Mouse (Mus musculus) thymus, adult 2 months (tissue): ENCODE measurements at regions not wholly inside any gene's neighbourhood (a gene's known extent, or its start where the extent isn't known, plus 50 kb on each side); places are given as distances from the start of the nearest gene placed in this dataset.
"Not testable (repeated sequence)": the region's sequence is repeated elsewhere in the genome, so short reads cannot be mapped to it uniquely, and the experiment has no call there.

Source experiments
- DNase-seq: peaks from one replicate; pipeline ENCODE4 v3.0.0; 2021
- H3K27ac ChIP-seq: fragments of 200-500 bp; 2 replicates; pipeline ENCODE4 v1.5.1; 2012; ENCODE audit warnings: low read length, control low read depth; ENCODE audit not compliant: control insufficient read depth, insufficient read depth
- H3K27me3 ChIP-seq: fragments of 200-500 bp; 2 replicates; pipeline ENCODE4 v1.6.1; 2012; ENCODE audit warnings: mild to moderate bottlenecking, low read length, moderate library complexity, mixed read lengths; ENCODE audit not compliant: control insufficient read depth, insufficient read depth
- H3K36me3 ChIP-seq: fragments of 200-500 bp; 2 replicates; pipeline ENCODE4 v1.6.1; 2012; ENCODE audit warnings: mild to moderate bottlenecking, low read length, moderate library complexity; ENCODE audit not compliant: control insufficient read depth, insufficient read depth
- H3K4me1 ChIP-seq: fragments of 200-500 bp; replicated peaks from 2 replicates; pipeline ENCODE4 v1.6.1; 2012; ENCODE audit warnings: low read length; ENCODE audit not compliant: control insufficient read depth, insufficient read depth
- H3K4me3 ChIP-seq: fragments of 200-500 bp; 2 replicates; pipeline ENCODE4 v1.5.1; 2012; ENCODE audit warnings: mild to moderate bottlenecking, low read length, control low read depth, moderate library complexity; ENCODE audit not compliant: control insufficient read depth, insufficient read depth
- WGBS: fragments of 180-500 bp; shearing (Covaris S2); methylation state at CpG from one replicate; pipeline ENCODE4 v1.1.7; 2018; 5-methylcytosine and 5-hydroxymethylcytosine counted together

GRCm38 (mm10) chr8:20495542-20495941 lies 119.2 kb upstream of the Gm21119 start:
- no CpG with 5 or more reads among the region's 1 CpGs for WGBS
- H3K36me3 ChIP-seq, DNase-seq, H3K4me1 ChIP-seq, H3K27me3 ChIP-seq, H3K27ac ChIP-seq, H3K4me3 ChIP-seq: not testable (repeated sequence)

DNA sequence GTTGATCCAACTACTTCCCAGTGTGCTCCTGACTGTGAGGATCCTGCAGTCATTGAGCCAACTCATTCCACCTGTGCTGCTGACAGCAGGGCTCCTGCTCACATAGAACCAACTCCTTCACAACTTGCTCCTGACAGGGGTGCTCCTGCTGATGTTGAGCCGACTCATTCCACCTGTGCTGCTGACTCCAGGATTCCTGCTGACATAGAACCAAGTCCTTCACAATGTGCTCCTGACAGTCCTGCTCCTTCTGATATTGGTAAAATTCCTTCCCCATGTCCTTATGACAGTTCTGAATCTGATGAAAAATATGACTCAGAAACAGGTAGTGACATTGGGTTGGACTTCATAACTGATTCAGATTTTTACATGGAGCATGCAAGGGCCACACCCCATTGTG lies 100.8 kb upstream of the Gm21119 start:
- WGBS = 84% methylated on average over 1 of the region's 1 CpGs
- H3K4me1 ChIP-seq, DNase-seq, H3K27me3 ChIP-seq, H3K4me3 ChIP-seq, H3K27ac ChIP-seq, H3K36me3 ChIP-seq: not testable (repeated sequence)

- H3K27ac ChIP-seq, H3K4me3 ChIP-seq, H3K4me1 ChIP-seq, H3K27me3 ChIP-seq, DNase-seq, H3K36me3 ChIP-seq: not testable (repeated sequence)
- 79% methylated on average over 3 of the region's 3 CpGs for WGBS
These were observed 98.3 kb upstream of the Gm21119 start for GRCm38 (mm10) chr8:20516324-20516830.

DNA sequence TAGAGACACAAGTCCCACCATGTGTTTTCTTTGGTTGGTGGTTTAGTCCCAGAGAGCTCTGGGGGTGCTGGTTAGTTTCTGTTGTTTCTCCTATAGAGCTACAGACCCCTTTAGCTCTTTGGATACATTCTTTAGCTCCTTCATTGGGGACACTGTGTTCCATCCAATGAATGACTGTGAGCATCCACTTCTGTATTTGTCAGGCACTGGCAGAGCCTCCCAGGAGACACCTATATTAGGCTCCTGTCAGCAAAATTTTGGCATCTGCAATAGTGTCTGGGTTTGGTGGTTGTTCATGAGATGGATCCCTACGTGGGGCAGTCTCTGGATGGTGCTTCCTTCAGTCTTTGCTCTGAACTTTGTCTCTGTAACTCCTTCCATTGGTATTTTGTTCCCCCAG lies 97.2 kb upstream of the Gm21119 start:
- not testable (repeated sequence) for H3K4me3 ChIP-seq, H3K4me1 ChIP-seq, H3K27me3 ChIP-seq, H3K36me3 ChIP-seq, H3K27ac ChIP-seq, DNase-seq
- WGBS = 35% methylated on average over 1 of the region's 1 CpGs

DNA sequence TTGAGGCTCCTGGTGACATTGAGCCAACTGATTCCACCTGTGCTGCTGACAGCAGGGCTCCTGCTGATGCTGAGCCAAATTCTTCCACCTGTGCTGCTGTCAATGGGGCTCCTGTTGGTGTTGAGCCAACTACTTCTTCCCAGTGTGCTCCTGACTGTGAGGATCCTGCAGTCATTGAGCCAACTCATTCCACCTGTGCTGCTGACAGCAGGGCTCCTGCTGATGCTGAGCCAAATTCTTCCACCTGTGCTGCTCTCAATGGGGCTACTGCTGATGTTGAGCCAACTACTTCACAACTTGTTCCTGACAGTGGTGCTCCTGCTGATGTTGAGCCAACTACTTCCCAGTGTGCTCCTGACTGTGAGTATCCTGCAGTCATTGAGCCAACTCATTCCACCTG lies 90.2 kb upstream of the Gm21119 start:
- H3K27me3 ChIP-seq, H3K27ac ChIP-seq, H3K4me3 ChIP-seq, H3K4me1 ChIP-seq, DNase-seq, H3K36me3 ChIP-seq: not testable (repeated sequence)

DNA sequence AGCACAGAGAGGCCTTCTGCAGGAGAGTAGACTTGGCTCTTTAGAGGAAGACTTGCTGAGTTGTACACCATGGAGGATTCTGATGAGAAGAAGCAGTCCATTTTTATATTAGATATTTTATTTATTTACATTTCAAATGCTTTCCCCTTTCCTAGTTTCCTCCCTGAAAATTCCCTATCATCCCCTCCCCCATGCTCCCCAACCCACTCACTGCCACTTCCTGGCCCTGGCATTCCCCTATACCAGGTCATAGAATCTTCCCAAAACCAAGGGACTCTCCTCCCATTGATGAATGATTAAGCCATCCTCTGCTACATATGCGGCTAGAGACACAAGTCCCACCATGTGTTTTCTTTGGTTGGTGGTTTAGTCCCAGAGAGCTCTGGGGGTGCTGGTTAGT lies 85.7 kb upstream of the Gm21119 start:
- H3K36me3 ChIP-seq, H3K27me3 ChIP-seq, DNase-seq, H3K4me1 ChIP-seq, H3K4me3 ChIP-seq, H3K27ac ChIP-seq: not testable (repeated sequence)
- no CpG with 5 or more reads among the region's 1 CpGs for WGBS

GRCm38 (mm10) chr8:20539031-20539430 lies 75.7 kb upstream of the Gm21119 start:
- not testable (repeated sequence) for H3K4me1 ChIP-seq, H3K27me3 ChIP-seq, DNase-seq, H3K36me3 ChIP-seq, H3K4me3 ChIP-seq, H3K27ac ChIP-seq
- whole genome bisulfite sequencing = 94% methylated on average over 4 of the region's 4 CpGs

DNA sequence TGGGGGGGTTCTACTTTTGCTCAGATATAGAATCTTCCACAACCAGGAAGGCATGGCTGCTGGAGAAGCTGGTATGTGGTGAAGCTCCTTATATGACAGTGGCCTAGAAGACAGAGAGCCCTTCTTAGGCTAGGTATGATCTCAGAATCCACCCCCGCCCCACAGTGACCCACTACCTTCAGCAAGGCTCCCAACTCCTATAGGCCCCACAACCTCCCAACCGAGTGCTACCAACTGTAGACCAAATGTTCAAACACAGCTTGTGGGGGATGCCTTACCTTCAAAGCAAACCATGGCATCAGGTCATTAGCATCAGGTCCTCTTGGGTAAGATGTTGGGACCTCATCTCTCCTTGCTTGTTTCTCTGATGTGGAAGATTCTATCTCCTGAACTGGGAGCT lies 70.6 kb upstream of the Gm21119 start:
- 93% methylated on average over 2 of the region's 2 CpGs for WGBS
- not testable (repeated sequence) for H3K27ac ChIP-seq, H3K4me1 ChIP-seq, H3K36me3 ChIP-seq, DNase-seq, H3K27me3 ChIP-seq, H3K4me3 ChIP-seq

- 44% methylated on average over 1 of the region's 2 CpGs for WGBS
- DNase-seq = peak; percentile 18
These were observed 69.4 kb upstream of the Gm21119 start for GRCm38 (mm10) chr8:20545347-20545746.

DNA sequence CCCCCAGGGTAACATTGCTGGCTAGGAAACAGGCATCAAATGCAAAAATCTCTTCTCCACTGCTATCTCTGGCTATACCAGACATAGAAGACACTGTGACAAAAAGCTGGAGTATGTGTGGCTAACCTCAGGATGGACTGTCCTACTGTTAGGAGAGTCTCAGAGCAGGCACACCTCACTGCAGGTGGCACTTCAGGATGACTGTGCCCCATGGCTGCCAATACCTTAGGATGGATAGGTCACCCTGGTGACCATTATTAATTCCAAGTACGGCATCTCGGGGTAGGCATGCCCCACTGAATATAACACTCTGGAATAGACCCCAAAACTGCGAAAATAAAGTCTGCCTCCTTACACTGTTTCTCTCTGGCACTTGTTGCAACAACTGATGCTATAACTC lies 68.3 kb upstream of the Gm21119 start:
- not testable (repeated sequence) for H3K27ac ChIP-seq, DNase-seq
- no CpG with 5 or more reads among the region's 3 CpGs for WGBS

More at GRCm38 (mm10) chr8:20545347-20545746, 69.4 kb upstream of the Gm21119 start:
- H3K36me3 ChIP-seq, H3K4me1 ChIP-seq, H3K4me3 ChIP-seq, H3K27ac ChIP-seq, H3K27me3 ChIP-seq: not testable (repeated sequence)

GRCm38 (mm10) chr8:20550054-20550778 lies 64.5 kb upstream of the Gm21119 start:
- 14% methylated on average over 64 of the region's 64 CpGs for WGBS
- not testable (repeated sequence) for H3K27me3 ChIP-seq, H3K36me3 ChIP-seq, H3K27ac ChIP-seq, H3K4me1 ChIP-seq
- peak; percentile 93 for DNase-seq
- peak overlapping the region; percentile 93 for H3K4me3 ChIP-seq

More for the DNA sequence above, 68.3 kb upstream of the Gm21119 start:
- not testable (repeated sequence) for H3K4me3 ChIP-seq, H3K27me3 ChIP-seq, H3K4me1 ChIP-seq, H3K36me3 ChIP-seq
